Comparison of ENCODE assay signal across 16 mouse cellular contexts in genomic region chr5:110497556-110497955, GRCm38 (mm10). TPM values are rescaled to one million over a fixed set of nuclear protein-coding genes. Genes with fewer than 3 reads are reported as not detected.
DNase-seq lines count a peak whose midpoint lies in the region; ATAC-seq and TF ChIP-seq lines count a peak whose summit lies in the region.
"Had no signal": no experiment of that assay in that cellular context is flagged by ENCODE, and none has a peak within 500 bp of the region (broad histone marks: within the 10 kb centered on the region; RNA-seq: fewer than 3 reads in every experiment).

No protein-coding gene starts in this region.

- no peak for TF ChIP-seq CTCF in heart, adult 2 months (IDR thresholded peaks at IDR 0.05)

- no peak for TF ChIP-seq POLR2A in heart, adult 2 months (IDR thresholded peaks at IDR 0.05; ENCODE audit: insufficient read depth, low read depth, low read length)

- intact Hi-C loops in heart, adult 2 months (cut with DNase I): no loop called here

- H3K9me3 ChIP-seq in heart, embryonic 12.5 days (replicated peaks): no peaks in the 10 kb centered on the region
- H3K9me3 ChIP-seq in kidney, embryonic 16.5 days (ENCODE audit: low read length): no peaks in the 10 kb centered on the region
- H3K9me3 ChIP-seq: forebrain, embryonic 10.5 days; lung, embryonic 15.5 days; midbrain, embryonic 13.5 days had no signal

- WGBS in heart, adult 2 months: 39% methylated on average over 5 of the region's 5 CpGs
- 61% methylated on average over 5 of the region's 5 CpGs for WGBS in heart, embryonic 12.5 days
- 74% methylated on average over 5 of the region's 5 CpGs for WGBS in kidney, embryonic 16.5 days

- H3K9ac ChIP-seq in heart, adult 2 months (ENCODE audit: low read depth, low read length): no peak overlapping the region
- no peak overlapping the region for H3K9ac ChIP-seq in heart, embryonic 12.5 days
- H3K9ac ChIP-seq in kidney, embryonic 16.5 days (replicated peaks; ENCODE audit: low read length): no peak overlapping the region
- H3K9ac ChIP-seq: lung, embryonic 15.5 days; midbrain, embryonic 13.5 days had no signal

- no peak overlapping the region for H3K4me2 ChIP-seq in heart, embryonic 12.5 days
- no peak overlapping the region for H3K4me2 ChIP-seq in kidney, embryonic 16.5 days (replicated peaks; ENCODE audit: low read depth, low read length)
- H3K4me2 ChIP-seq: lung, embryonic 15.5 days; midbrain, embryonic 13.5 days had no signal

- peak; percentile 35 to 47 for DNase-seq in heart, adult 2 months
- DNase-seq in Muller cell, postnatal 12 days (ENCODE audit: inconsistent ontology term): peak; percentile 86
- peak; percentile 36 for DNase-seq in cerebellum, adult 11-12 months
- peak; percentile 35 for DNase-seq in gastrocnemius, postnatal 10 days
- no peak for DNase-seq in layer of hippocampus, postnatal 10 days (ENCODE audit: low spot score in 2 of 2)
- DNase-seq in lung, postnatal 4 days: no peak
- DNase-seq: liver; thymus, postnatal 36 days had no signal

- H3K36me3 ChIP-seq in heart, adult 2 months (ENCODE audit: control insufficient read depth, insufficient read depth, low read length): no peaks in the 10 kb centered on the region
- H3K36me3 ChIP-seq in heart, embryonic 12.5 days: no peaks in the 10 kb centered on the region
- no peaks in the 10 kb centered on the region for H3K36me3 ChIP-seq in kidney, embryonic 16.5 days (ENCODE audit: insufficient read depth, low read length)
- H3K36me3 ChIP-seq: forebrain, embryonic 10.5 days; lung, embryonic 15.5 days; midbrain, embryonic 13.5 days had no signal

- no peaks in the 10 kb centered on the region for H3K79me2 ChIP-seq in heart, adult 2 months (replicated peaks; ENCODE audit: control insufficient read depth, insufficient read depth, low read length)

- no peak overlapping the region for H3K4me3 ChIP-seq in heart, adult 2 months
- H3K4me3 ChIP-seq in heart, embryonic 12.5 days: no peak overlapping the region
- no peak overlapping the region for H3K4me3 ChIP-seq in kidney, embryonic 16.5 days (ENCODE audit: low read length)
- H3K4me3 ChIP-seq: forebrain, embryonic 10.5 days; lung, embryonic 15.5 days; midbrain, embryonic 13.5 days had no signal

- no peak for ATAC-seq in heart, embryonic 12.5 days (ENCODE audit: insufficient number of reproducible peaks, low FRiP score)
- no peak for ATAC-seq in kidney, embryonic 16.5 days (ENCODE audit: low FRiP score, low TSS enrichment)
- ATAC-seq: hindbrain, embryonic 16.5 days; midbrain, embryonic 13.5 days had no signal

- TF ChIP-seq EP300 in heart, adult 2 months (IDR thresholded peaks at IDR 0.05; ENCODE audit: insufficient read depth, low read depth, low read length): no peak

- H3K4me1 ChIP-seq in heart, adult 2 months (ENCODE audit: control insufficient read depth, insufficient read depth, low read length): no peaks in the 10 kb centered on the region
- no peaks in the 10 kb centered on the region for H3K4me1 ChIP-seq in heart, embryonic 12.5 days (replicated peaks)
- no peaks in the 10 kb centered on the region for H3K4me1 ChIP-seq in kidney, embryonic 16.5 days (ENCODE audit: insufficient read depth, low read length)
- H3K4me1 ChIP-seq: lung, embryonic 15.5 days had no signal

- no peak overlapping the region for H3K27ac ChIP-seq in heart, adult 2 months
- H3K27ac ChIP-seq in heart, embryonic 12.5 days (ENCODE audit: poor library complexity, severe bottlenecking): no peak overlapping the region
- no peak overlapping the region for H3K27ac ChIP-seq in kidney, embryonic 16.5 days (ENCODE audit: low read length)
- H3K27ac ChIP-seq: forebrain, embryonic 10.5 days; kidney, postnatal 0 days; lung, embryonic 15.5 days; midbrain, embryonic 13.5 days had no signal

- no peaks in the 10 kb centered on the region for H3K27me3 ChIP-seq in heart, adult 2 months (ENCODE audit: control insufficient read depth, insufficient read depth, low read length)
- peaks cover 48% of the 10 kb centered on the region for H3K27me3 ChIP-seq in heart, embryonic 12.5 days (replicated peaks)
- no peaks in the 10 kb centered on the region for H3K27me3 ChIP-seq in kidney, embryonic 16.5 days (ENCODE audit: insufficient read depth, low read length)
- H3K27me3 ChIP-seq: lung, embryonic 15.5 days; midbrain, embryonic 13.5 days had no signal

RNA-seq across cellular contexts. Expression of gene Galnt9, which starts 46.6 kb away (rescaled TPM):
- not detected for total RNA-seq in heart, adult 2 months (2021)
- 0.20 TPM in 1 of 2 replicates, not detected in the other for polyA plus RNA-seq in heart, adult 2 months (2012; rRNA removed)
- not detected in 2 replicates for polyA plus RNA-seq in heart, embryonic 12.5 days (2016; fragmentation: Nextera tagmentation; extraction: Ambion mirVana)
- total RNA-seq in gastrocnemius, postnatal 10 days (2021): under 1 TPM in 1 of 2 experiments, not detected in 1; 0.11 TPM
- 0.44 and 0.69 TPM in 2 replicates for polyA plus RNA-seq in kidney, embryonic 16.5 days (2015; fragmentation: Nextera tagmentation; extraction: Ambion mirVana)
- total RNA-seq in layer of hippocampus, postnatal 10 days (2021): 10 to 100 TPM; 76.5 to 77.2 TPM
- total RNA-seq: CH12.LX had no signal

RNA-seq across cellular contexts. Expression of gene Fbrsl1, which starts 49.3 kb away (rescaled TPM):
- 10 to 100 TPM; 47.0 to 51.8 TPM for total RNA-seq in heart, adult 2 months (2021)
- polyA plus RNA-seq in heart, adult 2 months (2012; rRNA removed): 28.1 and 39.3 TPM in 2 replicates
- 14.4 and 14.8 TPM in 2 replicates for polyA plus RNA-seq in heart, embryonic 12.5 days (2016; fragmentation: Nextera tagmentation; extraction: Ambion mirVana)
- total RNA-seq in gastrocnemius, postnatal 10 days (2021): 10 to 100 TPM; 33.5 to 37.7 TPM
- polyA plus RNA-seq in kidney, embryonic 16.5 days (2015; fragmentation: Nextera tagmentation; extraction: Ambion mirVana): 8.6 and 9.8 TPM in 2 replicates
- 10 to 100 TPM; 82.5 to 90.6 TPM for total RNA-seq in layer of hippocampus, postnatal 10 days (2021)

Comparison
In these comparisons a context has a peak if more than half of its experiments do, and no peak if none do; other contexts are left out.
1. DNase-seq: peak in heart, adult 2 months (2 of 2), Muller cell, postnatal 12 days (single experiment), cerebellum, adult 11-12 months (single experiment) and gastrocnemius, postnatal 10 days (single experiment); none in layer of hippocampus, postnatal 10 days (0 of 2) and lung, postnatal 4 days (0 of 2).
2. RNA of gene Galnt9, which starts 46.6 kb away (total RNA-seq): 76.5 to 77.2 TPM in layer of hippocampus, postnatal 10 days; 0.11 TPM in gastrocnemius, postnatal 10 days and not detected in heart, adult 2 months; every median in the first group is over 10 times any median in the second.